Mouse (Mus musculus) hindbrain, embryonic 13.5 days (tissue): Measurements from ENCODE around the gene Csdc2. TPM values are rescaled to one million over a fixed set of nuclear protein-coding genes. Genes with fewer than 3 reads are reported as not detected.
A peak's percentile ranks its signal among the peaks of the same experiment; 100 is the strongest.

Experiments used
- ATAC-seq: fragments of 200-750 bp; cut with Nextera tagmentation; 2 replicates; pipeline ENCODE4 v1.8.0; 2017; ENCODE audit warnings: moderate TSS enrichment; ENCODE audit not compliant: low FRiP score
- H3K27ac ChIP-seq: fragments of 300-500 bp; sonication (generic); 2 replicates; pipeline ENCODE4 v1.5.1; 2015; ENCODE audit warnings: inconsistent platforms, mild to moderate bottlenecking, moderate library complexity
- H3K27me3 ChIP-seq: fragments of 300-500 bp; sonication (generic); 2 replicates; pipeline ENCODE4 v1.6.1; 2015; ENCODE audit warnings: mild to moderate bottlenecking, inconsistent platforms
- H3K36me3 ChIP-seq: fragments of 300-500 bp; sonication (generic); 2 replicates; pipeline ENCODE4 v1.6.1; 2015; ENCODE audit warnings: mild to moderate bottlenecking, inconsistent platforms
- H3K4me1 ChIP-seq: fragments of 300-500 bp; sonication (generic); replicated peaks from 2 replicates; pipeline ENCODE4 v1.6.1; 2015; ENCODE audit warnings: inconsistent platforms
- H3K4me2 ChIP-seq: fragments of 300-500 bp; sonication (generic); 2 replicates; pipeline ENCODE4 v1.6.1; 2015; ENCODE audit warnings: inconsistent platforms, mild to moderate bottlenecking, moderate library complexity
- H3K4me3 ChIP-seq: fragments of 300-500 bp; sonication (generic); 2 replicates; pipeline ENCODE4 v1.5.1; 2015; ENCODE audit warnings: mild to moderate bottlenecking, inconsistent platforms
- H3K9ac ChIP-seq: fragments of 300-500 bp; sonication (generic); 2 replicates; pipeline ENCODE4 v1.6.1; 2015; ENCODE audit warnings: mild to moderate bottlenecking, inconsistent platforms
- H3K9me3 ChIP-seq: fragments of 300-500 bp; sonication (generic); 2 replicates; pipeline ENCODE4 v1.6.1; 2016; ENCODE audit warnings: inconsistent platforms
- WGBS: fragments of 180-500 bp; shearing (Covaris S2); methylation state at CpG from one replicate; pipeline ENCODE4 v1.1.7; 2015; 5-methylcytosine and 5-hydroxymethylcytosine counted together
- polyA plus RNA-seq: library from polyadenylated mRNA; unstranded; fragments of >200 nt; fragmentation: Nextera tagmentation; extraction: Ambion mirVana; gene quantifications from 2 replicates; pipeline ENCODE4 v1.2.1, GENCODE M21; 2015

The Csdc2 gene
- polyA plus RNA-seq, 1 experiment from 2014 or later, result 130 TPM

DNA sequence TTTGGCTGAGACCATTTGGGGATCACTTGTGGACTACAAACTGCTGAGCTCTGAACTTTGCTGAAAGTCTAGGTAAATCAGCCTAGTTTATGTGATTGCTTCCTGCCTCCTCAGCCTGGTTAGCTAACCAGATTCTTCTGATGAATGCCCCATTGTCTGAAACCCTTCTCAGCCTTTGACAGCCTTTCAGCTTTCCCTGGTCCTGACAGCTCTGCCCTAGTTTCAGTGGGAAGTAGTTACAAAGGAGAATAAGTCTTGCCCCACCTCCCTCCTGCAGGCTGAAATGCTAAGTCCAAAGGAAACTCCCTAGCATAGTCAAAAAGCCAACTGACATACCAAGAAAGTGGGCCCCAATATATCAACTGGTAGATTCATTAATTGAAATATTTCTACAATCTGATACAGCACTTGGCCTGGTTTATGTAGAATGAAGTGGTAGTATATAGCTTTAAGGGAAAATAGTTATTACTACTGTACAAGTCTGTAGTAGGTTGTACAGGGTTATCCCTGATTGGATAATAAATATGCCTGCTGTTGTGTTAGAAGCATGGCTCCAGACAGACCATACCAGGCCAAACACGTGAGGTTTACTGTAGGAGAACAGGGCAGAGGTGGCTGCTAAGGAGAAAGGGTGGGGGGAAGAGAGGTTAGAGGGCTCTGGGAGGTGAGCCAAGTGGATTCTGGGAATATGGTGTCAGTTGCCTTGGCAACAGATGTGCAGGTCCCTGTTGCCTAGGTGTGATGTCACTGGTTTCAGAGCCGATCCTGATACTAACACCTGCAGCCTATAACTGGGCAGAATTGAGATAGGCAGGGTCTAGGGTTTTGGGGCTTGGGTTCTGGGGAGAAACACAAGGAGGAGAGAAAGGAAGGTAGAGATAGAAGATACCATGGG is 49.0 kb downstream of the Csdc2 start:
- Histone ChIP-seq H3K9me3 (no peaks in the 10 kb centered on the region), H3K27ac (peak overlapping the region; percentile 42; the same call in 1 of the 2 replicates), H3K4me3 (no peak overlapping the region), H3K36me3 (no peaks in the 10 kb centered on the region), H3K4me1 (peaks cover 8% of the 10 kb centered on the region), H3K4me2 (no peak overlapping the region), H3K27me3 (no peaks in the 10 kb centered on the region), H3K9ac (no peak overlapping the region)
- WGBS, result 54% methylated on average over 2 of the region's 2 CpGs
- ATAC-seq, result no peak

- WGBS, result 86% methylated on average over 3 of the region's 3 CpGs
- Histone ChIP-seq H3K27me3 (no peaks in the 10 kb centered on the region), H3K36me3 (peaks cover 9% of the 10 kb centered on the region; the same call in 1 of the 2 replicates), H3K9ac (no peak within 1 kb of the TSS), H3K27ac (no peak within 1 kb of the TSS), H3K4me1 (peaks cover 8% of the 10 kb centered on the region), H3K4me3 (no peak within 1 kb of the TSS), H3K9me3 (no peaks in the 10 kb centered on the region), H3K4me2 (no peak within 1 kb of the TSS)
- ATAC-seq, result no peak
Measured at GRCm38 (mm10) chr15:81987646-81988045, 51.1 kb downstream of the Csdc2 start, which contains the start of gene Xrcc6. Xrcc6 (plus strand) TSS chr15:81987835.

- no peaks in the 10 kb centered on the region for H3K27me3 ChIP-seq
- no peak overlapping the region; the same call in 1 of the 2 replicates for H3K9ac ChIP-seq
- no peaks in the 10 kb centered on the region for H3K9me3 ChIP-seq
- peak overlapping the region; percentile 44; the same call in 1 of the 2 replicates for H3K27ac ChIP-seq
- WGBS, result 42% methylated on average over 11 of the region's 11 CpGs
- no peak overlapping the region for H3K4me3 ChIP-seq
- 0 out of 2 replicates have a peak, but pooled peaks have one; percentile 54 for ATAC-seq
- peaks cover 27% of the 10 kb centered on the region for H3K36me3 ChIP-seq
- H3K4me1 ChIP-seq, result peaks cover 8% of the 10 kb centered on the region
- no peak overlapping the region for H3K4me2 ChIP-seq
Measured at GRCm38 (mm10) chr15:81989371-81990062, 53.0 kb downstream of the Csdc2 start.

GRCm38 (mm10) chr15:81990549-81990948 is 54.0 kb downstream of the Csdc2 start:
- Histone ChIP-seq H3K4me1 (peaks cover 8% of the 10 kb centered on the region), H3K9me3 (no peaks in the 10 kb centered on the region), H3K27me3 (no peaks in the 10 kb centered on the region), H3K9ac (no peak overlapping the region), H3K4me2 (no peak overlapping the region), H3K36me3 (peaks cover 37% of the 10 kb centered on the region), H3K27ac (no peak overlapping the region), H3K4me3 (no peak overlapping the region)
- ATAC-seq, result no peak
- 63% methylated on average over 7 of the region's 7 CpGs for WGBS

DNA sequence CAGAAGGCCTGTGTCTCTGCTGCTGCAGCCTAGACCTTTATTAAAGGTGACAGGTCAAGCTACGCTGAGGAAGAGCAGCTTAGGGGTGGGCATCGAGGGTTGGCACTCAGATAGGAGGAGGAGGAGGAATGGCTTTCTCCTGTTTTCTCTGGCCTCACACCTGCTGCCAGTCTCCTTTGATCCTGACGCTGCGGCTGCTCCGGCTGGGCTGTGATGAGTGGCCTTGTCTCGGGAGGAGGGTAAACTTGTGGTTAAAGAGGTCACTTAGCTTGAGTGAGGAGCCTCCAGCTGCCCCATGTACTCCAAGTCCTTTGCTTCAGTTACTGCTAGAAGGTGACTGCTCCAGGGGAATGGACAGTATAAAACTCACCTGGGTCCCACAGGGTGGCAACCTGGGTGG is 57.4 kb downstream of the Csdc2 start:
- Histone ChIP-seq H3K9ac (no peak overlapping the region), H3K4me1 (peaks cover 4% of the 10 kb centered on the region), H3K9me3 (no peaks in the 10 kb centered on the region), H3K27me3 (no peaks in the 10 kb centered on the region), H3K27ac (no peak overlapping the region), H3K4me3 (no peak overlapping the region), H3K36me3 (peaks cover 71% of the 10 kb centered on the region), H3K4me2 (no peak overlapping the region)
- no peak for ATAC-seq
- 88% methylated on average over 6 of the region's 6 CpGs for WGBS

Other genes starting within 250 kb of the Csdc2 start
- 13.5 and 14.2 TPM in 2 replicates for gene Chadl, start 239.5 kb upstream of the Csdc2 start, polyA plus RNA-seq
- gene Zc3h7b, start 191.7 kb upstream of the Csdc2 start, polyA plus RNA-seq, result 42.6 and 46.8 TPM in 2 replicates
- 129 and 140 TPM in 2 replicates for gene Rangap1, start 191.2 kb upstream of the Csdc2 start, polyA plus RNA-seq
- 22.3 and 22.4 TPM in 2 replicates for gene Tef, start 134.3 kb upstream of the Csdc2 start, polyA plus RNA-seq
- gene Tob2, start 78.0 kb upstream of the Csdc2 start, polyA plus RNA-seq, result 15.6 and 15.7 TPM in 2 replicates
- 123 and 125 TPM in 2 replicates for gene Phf5a, start 64.8 kb upstream of the Csdc2 start, polyA plus RNA-seq
- 237 and 248 TPM in 2 replicates for gene Aco2, start 64.5 kb upstream of the Csdc2 start, polyA plus RNA-seq
- 73.3 and 76.8 TPM in 2 replicates for gene Polr3h, start 10.5 kb upstream of the Csdc2 start, polyA plus RNA-seq
- gene Pmm1, start 24.2 kb downstream of the Csdc2 start, polyA plus RNA-seq, result 62.9 and 65.3 TPM in 2 replicates
- not detected in 2 replicates for gene 1700029P11Rik, start 43.8 kb downstream of the Csdc2 start, polyA plus RNA-seq
- 43.4 and 44.9 TPM in 2 replicates for gene Xrcc6, start 51.1 kb downstream of the Csdc2 start, polyA plus RNA-seq
- 42.2 and 45.1 TPM in 2 replicates for gene Desi1, start 97.1 kb downstream of the Csdc2 start, polyA plus RNA-seq
- 225 and 241 TPM in 2 replicates for gene Snu13, start 110.8 kb downstream of the Csdc2 start, polyA plus RNA-seq
- gene 4930407I10Rik, start 122.4 kb downstream of the Csdc2 start, polyA plus RNA-seq, result not detected in 2 replicates
- gene Mei1, start 133.2 kb downstream of the Csdc2 start, polyA plus RNA-seq, result 0.05 TPM in 1 of 2 replicates, not detected in the other
- 13.0 and 14.8 TPM in 2 replicates for gene Ccdc134, start 191.2 kb downstream of the Csdc2 start, polyA plus RNA-seq
- gene Srebf2, start 210.4 kb downstream of the Csdc2 start, polyA plus RNA-seq, result 179 and 193 TPM in 2 replicates